Mouse (Mus musculus) CD4-positive naive resting alpha-beta T cell, adult 57 days (primary cell): ENCODE measurements around the gene Serpinb3d. TPM values are rescaled to one million over a fixed set of nuclear protein-coding genes. Genes with fewer than 3 reads are reported as not detected.

Experiments used
- total RNA-seq: library from RNA; stranded (reverse); gene quantifications from one replicate; pipeline ENCODE4 v1.2.4, GENCODE M21; 2023

Serpinb3d gene
- not detected for total RNA-seq

DNA sequence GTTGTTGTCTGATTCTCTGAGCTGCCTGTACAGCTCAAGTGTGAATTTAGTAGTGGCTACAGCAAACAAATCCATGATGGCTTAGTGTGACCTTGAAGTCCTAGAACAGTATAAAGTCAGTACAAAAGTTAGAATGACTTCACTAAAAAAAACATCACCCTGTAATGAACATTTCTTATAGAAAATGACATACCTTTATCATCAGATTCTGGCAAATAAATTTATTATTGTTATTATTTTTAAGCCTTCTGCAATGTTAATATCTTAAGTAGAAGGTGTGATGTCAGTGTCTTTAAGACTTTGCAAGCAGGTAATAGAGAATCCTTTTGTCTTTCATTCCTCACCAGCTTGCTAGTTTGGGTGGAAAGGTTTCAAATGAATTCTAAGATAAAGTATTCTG, at the start of gene Serpinb3d:
Gene Serpinb3d (minus strand): TSS at position 101 of the 400 bp plus-strand sequence.

DNA sequence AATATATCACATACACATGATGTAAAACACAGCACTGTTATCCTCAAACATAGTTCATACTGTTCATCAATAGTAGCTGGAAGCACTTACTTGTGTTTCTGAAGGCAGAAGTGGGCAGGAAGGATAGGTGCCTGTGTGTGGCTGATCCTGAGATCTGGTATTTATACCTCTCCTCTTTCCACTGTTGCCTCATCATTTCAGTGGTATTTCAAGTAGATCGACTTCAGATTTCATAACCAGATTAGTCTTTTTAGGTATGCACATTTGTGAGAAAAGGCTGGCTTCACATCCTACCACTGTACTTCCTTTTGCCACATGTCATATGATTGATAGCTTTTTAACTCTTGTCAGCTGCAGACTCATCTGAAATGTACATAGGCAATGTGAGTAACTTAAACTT, 31.1 kb downstream of the Serpinb3d start, which contains the start of gene Serpinb3a:
Gene Serpinb3a (minus strand): TSS at position 101 of the 400 bp plus-strand sequence.

Other genes with a start within 250 kb of the Serpinb3d start
- gene Serpinb5, start 222.3 kb downstream of the Serpinb3d start, total RNA-seq = not detected
- not detected for gene Serpinb12, start 149.1 kb downstream of the Serpinb3d start, total RNA-seq
- gene Serpinb13, start 102.5 kb downstream of the Serpinb3d start, total RNA-seq = not detected
- gene Serpinb3a, start 31.2 kb downstream of the Serpinb3d start, total RNA-seq = not detected
- gene Serpinb3b, start 194.9 kb upstream of the Serpinb3d start, total RNA-seq = not detected
- not detected for gene Serpinb3c, start 194.9 kb upstream of the Serpinb3d start, total RNA-seq